Mouse (Mus musculus): ENCODE measurements around the gene Ctf1. TPM values are rescaled to one million over a fixed set of nuclear protein-coding genes. Genes with fewer than 3 reads are reported as not detected.

The Ctf1 gene
- 19.6 and 21.4 TPM in 2 replicates for polyA plus RNA-seq (2014; fragmentation: Nextera tagmentation; extraction: Ambion mirVana)

DNA sequence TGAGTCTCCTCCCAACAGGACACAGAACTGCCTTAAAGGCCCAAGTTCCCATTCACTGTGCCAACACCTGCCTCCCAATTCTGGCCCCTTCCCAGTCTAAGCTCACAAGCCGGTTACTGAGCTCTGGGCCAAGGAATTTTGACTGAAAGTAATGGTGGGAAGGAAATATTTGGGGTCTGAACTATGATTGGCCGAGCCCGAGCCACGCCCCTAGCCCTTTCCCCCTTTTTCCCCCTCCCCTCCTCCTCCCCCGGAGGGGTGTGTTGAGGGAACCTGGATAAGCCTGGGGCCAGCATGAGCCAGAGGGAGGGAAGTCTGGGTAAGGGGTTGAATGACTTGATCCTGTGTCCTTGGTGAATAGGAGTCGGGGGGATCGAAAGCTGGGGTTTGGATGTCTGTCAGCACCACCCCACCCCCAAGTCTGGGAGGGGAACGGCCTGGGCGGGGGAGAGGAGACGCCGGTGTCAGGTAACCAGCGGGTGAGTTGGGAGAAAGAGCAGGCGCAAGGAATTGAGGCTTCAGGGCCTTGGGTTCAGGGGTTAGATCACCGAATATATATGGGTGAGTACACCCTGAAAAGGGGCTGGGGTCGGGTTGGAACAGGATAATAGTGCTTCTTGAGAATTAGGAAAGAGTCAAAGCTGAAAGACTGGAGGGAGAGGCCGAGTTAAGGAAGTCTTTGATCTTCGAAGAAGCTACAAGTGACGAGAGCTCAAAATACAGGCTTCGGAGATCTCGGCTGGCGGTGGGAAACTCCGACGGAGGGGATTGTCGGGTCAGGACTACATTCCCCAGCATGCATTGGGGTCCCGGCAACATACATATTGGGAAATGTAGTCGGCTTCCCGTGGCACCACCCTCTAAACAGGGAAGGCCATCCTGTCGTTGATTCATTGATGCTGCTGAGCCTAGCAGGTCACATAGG lies at the start of gene Ctf1:
Gene Ctf1 (plus strand): TSS at position 276 of the 925 bp plus-strand sequence.
- under 1% methylated on average over 28 of the region's 28 CpGs for WGBS
- DNase-seq (ENCODE audit: low spot score) = peak; percentile 90
- no peaks in the 10 kb centered on the region for H3K36me3 ChIP-seq (ENCODE audit: control insufficient read depth, insufficient read depth, low read length)
- peak; percentile 75 for ATAC-seq (ENCODE audit: insufficient number of reproducible peaks, low FRiP score, low TSS enrichment, low read depth)
- no peaks in the 10 kb centered on the region for H3K9me3 ChIP-seq (ENCODE audit: control insufficient read depth, low read length)
- peak within 1 kb of the TSS; percentile 66 for H3K9ac ChIP-seq (ENCODE audit: low read length)
- peaks cover 24% of the 10 kb centered on the region for H3K4me1 ChIP-seq (ENCODE audit: control insufficient read depth, insufficient read depth, low read length)
- peak within 1 kb of the TSS; percentile 85 for H3K27ac ChIP-seq (replicated peaks; ENCODE audit: low read depth, low read length)
- peak within 1 kb of the TSS; percentile 64 for H3K4me2 ChIP-seq (ENCODE audit: low read depth, severe bottlenecking)
- no peaks in the 10 kb centered on the region for H3K27me3 ChIP-seq (ENCODE audit: control insufficient read depth, insufficient read depth, low read length)
- peak within 1 kb of the TSS; percentile 39 for H3K4me3 ChIP-seq (ENCODE audit: low read depth, low read length)

DNA sequence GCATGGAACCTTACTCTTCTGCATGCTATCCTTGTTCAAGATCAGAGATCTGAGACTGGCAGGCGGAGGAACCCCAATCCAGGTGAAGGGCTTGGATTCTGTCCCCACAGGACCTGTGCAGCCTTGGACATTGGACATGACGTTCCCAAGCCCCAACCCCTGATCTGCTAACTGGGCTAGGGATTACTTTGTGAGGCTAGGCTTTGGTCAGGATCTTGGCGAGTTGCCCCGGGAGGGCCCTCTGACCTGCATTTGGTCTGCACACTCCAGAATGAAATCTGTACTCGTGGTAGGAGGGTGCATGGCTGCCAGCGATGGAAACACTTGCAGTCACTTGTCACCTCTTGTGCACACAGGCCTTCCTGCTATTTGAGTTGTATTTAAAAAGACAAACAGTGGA lies 49.6 kb upstream of the Ctf1 start:
- Histone ChIP-seq H3K27ac (replicated peaks; ENCODE audit: low read depth, low read length) (no peak overlapping the region), H3K4me3 (ENCODE audit: low read depth, low read length) (no peak overlapping the region), H3K4me2 (ENCODE audit: low read depth, severe bottlenecking) (no peak overlapping the region), H3K36me3 (ENCODE audit: control insufficient read depth, insufficient read depth, low read length) (peaks cover 5% of the 10 kb centered on the region; the same call in 1 of the 2 replicates), H3K4me1 (ENCODE audit: control insufficient read depth, insufficient read depth, low read length) (no peaks in the 10 kb centered on the region), H3K27me3 (ENCODE audit: control insufficient read depth, insufficient read depth, low read length) (no peaks in the 10 kb centered on the region), H3K9me3 (ENCODE audit: control insufficient read depth, low read length) (no peaks in the 10 kb centered on the region), H3K9ac (ENCODE audit: low read length) (no peak overlapping the region)
- ATAC-seq (ENCODE audit: insufficient number of reproducible peaks, low FRiP score, low TSS enrichment, low read depth) (no peak), DNase-seq (ENCODE audit: low spot score) (no peak)
- 88% methylated on average over 6 of the region's 6 CpGs for WGBS

DNA sequence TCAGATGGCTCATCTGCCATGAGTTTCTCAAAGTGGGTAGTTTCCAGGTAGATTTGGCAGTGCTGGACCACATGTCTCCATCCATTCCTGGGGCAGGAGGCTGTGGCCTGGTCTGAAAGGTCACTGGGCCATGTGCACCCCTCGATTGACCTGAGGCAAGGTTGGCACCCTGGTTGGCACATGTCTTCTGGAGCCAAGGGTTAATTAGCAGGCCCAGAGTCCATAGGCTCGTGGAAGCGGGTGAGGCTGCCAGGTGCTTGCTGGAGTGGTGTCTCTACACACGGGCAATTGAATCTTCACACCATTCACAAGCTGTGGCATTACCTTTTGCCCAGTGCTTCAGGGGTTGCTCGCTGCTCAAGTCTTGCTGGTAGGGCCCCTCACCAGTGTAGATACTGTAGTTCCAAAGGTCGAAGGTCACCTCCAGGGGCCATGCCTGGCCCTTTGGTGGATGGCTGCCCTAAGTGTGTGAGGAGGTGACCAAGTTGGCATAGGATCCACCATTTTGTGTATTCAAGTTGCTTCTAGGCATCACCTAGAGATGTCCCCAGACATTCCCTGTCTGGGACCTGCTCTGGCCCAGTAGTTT lies 46.4 kb upstream of the Ctf1 start:
- no peak for ATAC-seq (ENCODE audit: insufficient number of reproducible peaks, low FRiP score, low TSS enrichment, low read depth)
- Histone ChIP-seq H3K36me3 (ENCODE audit: control insufficient read depth, insufficient read depth, low read length) (peaks cover 6% of the 10 kb centered on the region; the same call in 1 of the 2 replicates), H3K27me3 (ENCODE audit: control insufficient read depth, insufficient read depth, low read length) (no peaks in the 10 kb centered on the region), H3K4me3 (ENCODE audit: low read depth, low read length) (no peak overlapping the region), H3K27ac (replicated peaks; ENCODE audit: low read depth, low read length) (no peak overlapping the region), H3K4me1 (ENCODE audit: control insufficient read depth, insufficient read depth, low read length) (no peaks in the 10 kb centered on the region), H3K9ac (ENCODE audit: low read length) (no peak overlapping the region), H3K9me3 (ENCODE audit: control insufficient read depth, low read length) (no peaks in the 10 kb centered on the region), H3K4me2 (ENCODE audit: low read depth, severe bottlenecking) (no peak overlapping the region)
- DNase-seq (ENCODE audit: low spot score) = no peak
- WGBS = 95% methylated on average over 6 of the region's 6 CpGs

DNA sequence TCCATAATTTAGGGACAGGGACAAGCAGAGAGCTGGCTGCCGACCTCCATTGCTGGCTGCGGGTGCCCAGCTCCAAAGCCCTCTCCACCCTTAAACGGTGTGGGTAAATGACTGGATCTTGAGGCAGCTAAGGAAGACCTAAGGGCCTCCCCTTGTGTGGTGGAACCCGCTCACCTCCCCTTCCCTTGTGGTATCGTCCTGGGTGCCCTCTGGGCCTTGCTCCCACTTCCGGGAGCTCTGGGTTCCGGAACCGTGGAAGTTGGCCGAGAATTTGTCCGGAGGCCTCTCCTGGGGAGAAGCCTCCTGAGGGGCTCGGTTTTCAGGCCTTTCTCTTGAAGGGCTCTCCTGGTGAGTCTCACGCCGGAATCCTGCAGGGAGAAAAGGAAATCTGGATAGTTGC lies 45.9 kb upstream of the Ctf1 start:
- ATAC-seq (ENCODE audit: insufficient number of reproducible peaks, low FRiP score, low TSS enrichment, low read depth) = no peak
- H3K27me3 ChIP-seq (ENCODE audit: control insufficient read depth, insufficient read depth, low read length) = no peaks in the 10 kb centered on the region
- no peak overlapping the region for H3K27ac ChIP-seq (replicated peaks; ENCODE audit: low read depth, low read length)
- H3K4me2 ChIP-seq (ENCODE audit: low read depth, severe bottlenecking) = no peak overlapping the region
- H3K4me3 ChIP-seq (ENCODE audit: low read depth, low read length) = no peak overlapping the region
- peaks cover 6% of the 10 kb centered on the region; the same call in 1 of the 2 replicates for H3K36me3 ChIP-seq (ENCODE audit: control insufficient read depth, insufficient read depth, low read length)
- no peaks in the 10 kb centered on the region for H3K4me1 ChIP-seq (ENCODE audit: control insufficient read depth, insufficient read depth, low read length)
- 92% methylated on average over 13 of the region's 13 CpGs for WGBS
- no peak overlapping the region for H3K9ac ChIP-seq (ENCODE audit: low read length)
- no peaks in the 10 kb centered on the region for H3K9me3 ChIP-seq (ENCODE audit: control insufficient read depth, low read length)
- DNase-seq (ENCODE audit: low spot score) = no peak

DNA sequence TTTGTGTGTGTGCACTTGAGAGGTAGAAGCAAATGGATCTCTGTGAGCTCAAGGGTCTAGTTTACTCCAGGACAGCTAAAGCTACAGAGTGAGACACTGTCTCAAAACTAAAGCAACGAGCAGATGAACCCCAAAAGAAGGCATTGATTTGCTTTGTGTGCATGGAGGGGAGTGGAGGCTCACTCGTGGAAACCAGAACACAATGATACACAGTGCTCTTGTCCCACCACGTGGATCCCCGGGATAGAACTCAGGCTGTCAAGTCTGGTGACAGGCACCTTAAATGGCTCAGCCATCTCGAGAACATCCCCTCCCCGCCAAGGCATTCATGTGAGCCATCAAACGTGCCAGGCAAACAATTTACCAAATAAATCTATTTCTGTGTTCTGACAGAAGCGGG lies 45.4 kb upstream of the Ctf1 start:
- Histone ChIP-seq H3K27me3 (ENCODE audit: control insufficient read depth, insufficient read depth, low read length) (no peaks in the 10 kb centered on the region), H3K9me3 (ENCODE audit: control insufficient read depth, low read length) (no peaks in the 10 kb centered on the region), H3K4me3 (ENCODE audit: low read depth, low read length) (no peak overlapping the region), H3K4me1 (ENCODE audit: control insufficient read depth, insufficient read depth, low read length) (no peaks in the 10 kb centered on the region), H3K9ac (ENCODE audit: low read length) (no peak overlapping the region), H3K36me3 (ENCODE audit: control insufficient read depth, insufficient read depth, low read length) (peaks cover 6% of the 10 kb centered on the region; the same call in 1 of the 2 replicates), H3K4me2 (ENCODE audit: low read depth, severe bottlenecking) (no peak overlapping the region), H3K27ac (replicated peaks; ENCODE audit: low read depth, low read length) (no peak overlapping the region)
- DNase-seq (ENCODE audit: low spot score) (no peak), ATAC-seq (ENCODE audit: insufficient number of reproducible peaks, low FRiP score, low TSS enrichment, low read depth) (no peak)
- 81% methylated on average over 8 of the region's 8 CpGs for WGBS

DNA sequence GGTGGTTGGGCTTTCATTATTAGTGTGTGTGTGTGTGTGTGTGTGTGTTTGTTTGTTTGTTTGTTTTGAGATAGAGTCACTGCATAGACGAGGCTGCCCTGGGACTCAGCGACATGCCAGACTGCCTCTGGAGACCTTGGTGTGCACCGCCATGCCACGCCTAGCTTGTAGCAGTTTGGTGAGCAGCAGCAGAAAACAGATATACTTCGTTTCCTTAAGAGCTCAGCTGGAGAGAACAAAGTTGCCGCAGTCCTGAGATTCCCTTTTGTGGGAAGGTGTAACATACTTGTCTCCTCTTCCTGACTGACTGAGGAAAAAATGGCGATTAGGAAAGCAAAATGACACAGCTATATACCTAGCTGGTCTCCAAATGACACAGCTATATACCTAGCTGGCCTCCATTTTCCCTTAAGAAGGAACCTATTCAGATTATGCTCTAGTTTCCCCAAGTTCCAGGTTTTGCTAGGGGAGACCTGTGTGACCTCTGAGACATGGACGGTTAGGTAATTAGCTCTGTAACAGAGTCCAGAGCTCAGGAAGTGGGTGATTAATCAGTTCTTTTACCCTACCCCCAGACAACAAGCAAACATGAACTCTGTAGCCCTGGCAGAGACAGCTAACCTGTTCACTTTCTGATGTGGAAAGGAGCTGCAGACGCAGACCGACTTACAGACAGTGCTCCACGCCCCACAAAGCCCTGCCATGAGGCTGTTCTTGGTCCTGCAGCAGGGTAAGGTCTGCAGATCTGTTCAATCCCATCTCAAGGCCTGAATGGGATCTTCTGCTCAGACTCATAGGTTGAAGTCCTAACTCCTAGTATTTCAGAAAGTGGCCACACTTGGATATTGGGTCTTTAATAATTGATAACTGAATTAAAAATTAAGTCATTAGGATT lies 40.4 kb upstream of the Ctf1 start:
- no peak overlapping the region; the same call in 1 of the 2 replicates for H3K9ac ChIP-seq (ENCODE audit: low read length)
- no peak overlapping the region for H3K4me3 ChIP-seq (ENCODE audit: low read depth, low read length)
- no peaks in the 10 kb centered on the region for H3K27me3 ChIP-seq (ENCODE audit: control insufficient read depth, insufficient read depth, low read length)
- H3K27ac ChIP-seq (replicated peaks; ENCODE audit: low read depth, low read length) = no peak overlapping the region
- 0 out of 2 replicates have a peak, but pooled peaks cover 2% of the 10 kb centered on the region for H3K36me3 ChIP-seq (ENCODE audit: control insufficient read depth, insufficient read depth, low read length)
- DNase-seq (ENCODE audit: low spot score) = no peak
- H3K4me1 ChIP-seq (ENCODE audit: control insufficient read depth, insufficient read depth, low read length) = no peaks in the 10 kb centered on the region
- H3K9me3 ChIP-seq (ENCODE audit: control insufficient read depth, low read length) = no peaks in the 10 kb centered on the region
- no peak for ATAC-seq (ENCODE audit: insufficient number of reproducible peaks, low FRiP score, low TSS enrichment, low read depth)
- 57% methylated on average over 11 of the region's 11 CpGs for WGBS
- no peak overlapping the region for H3K4me2 ChIP-seq (ENCODE audit: low read depth, severe bottlenecking)

DNA sequence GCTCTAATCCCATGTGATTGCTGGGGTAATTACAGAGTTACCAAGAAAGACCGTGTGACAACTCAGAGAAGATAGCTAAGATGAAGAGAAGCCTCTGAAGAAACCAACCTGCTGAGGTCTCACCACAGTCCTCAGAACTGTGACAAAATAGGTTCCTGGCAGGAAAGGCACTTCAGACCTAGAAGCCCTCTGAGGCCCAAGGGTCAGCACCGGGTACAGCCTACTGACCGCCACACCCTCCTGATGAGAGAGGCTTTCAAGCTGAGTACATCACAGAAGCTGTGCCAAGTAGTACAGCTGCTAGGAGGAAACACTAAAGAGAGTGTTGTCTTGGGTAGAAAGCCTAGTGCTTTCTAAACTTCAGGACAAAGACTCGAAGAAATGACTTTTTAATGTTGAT lies 39.8 kb upstream of the Ctf1 start:
- 71% methylated on average over 4 of the region's 4 CpGs for WGBS
- no peak overlapping the region for H3K27ac ChIP-seq (replicated peaks; ENCODE audit: low read depth, low read length)
- no peak for ATAC-seq (ENCODE audit: insufficient number of reproducible peaks, low FRiP score, low TSS enrichment, low read depth)

DNA sequence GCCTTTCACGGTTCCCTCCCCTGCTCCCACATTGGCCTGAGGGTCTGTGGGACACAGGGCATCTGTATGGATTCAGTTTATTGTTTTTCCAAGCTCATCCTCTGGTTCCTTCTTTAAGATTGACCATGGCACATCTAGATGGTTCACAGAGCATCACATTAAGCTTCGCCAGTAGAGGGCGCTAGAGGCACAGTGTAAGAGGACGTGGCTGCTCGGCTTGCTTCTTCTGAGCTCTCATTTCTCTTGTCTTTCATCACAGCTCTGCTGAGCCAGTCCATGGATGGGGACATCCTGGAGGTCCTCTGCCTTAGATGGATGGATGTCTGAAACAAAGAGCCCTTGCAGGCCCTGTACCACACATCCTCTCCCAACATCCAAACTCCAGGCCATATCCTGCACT lies 37.6 kb upstream of the Ctf1 start:
- ATAC-seq (ENCODE audit: insufficient number of reproducible peaks, low FRiP score, low TSS enrichment, low read depth) (peak; percentile 57), DNase-seq (ENCODE audit: low spot score) (peak; percentile 90)
- Histone ChIP-seq H3K27ac (replicated peaks; ENCODE audit: low read depth, low read length) (no peak overlapping the region; the same call in 1 of the 2 replicates), H3K4me3 (ENCODE audit: low read depth, low read length) (no peak overlapping the region), H3K9me3 (ENCODE audit: control insufficient read depth, low read length) (no peaks in the 10 kb centered on the region), H3K27me3 (ENCODE audit: control insufficient read depth, insufficient read depth, low read length) (no peaks in the 10 kb centered on the region), H3K36me3 (ENCODE audit: control insufficient read depth, insufficient read depth, low read length) (no peaks in the 10 kb centered on the region), H3K9ac (ENCODE audit: low read length) (no peak overlapping the region), H3K4me1 (ENCODE audit: control insufficient read depth, insufficient read depth, low read length) (no peaks in the 10 kb centered on the region), H3K4me2 (ENCODE audit: low read depth, severe bottlenecking) (no peak overlapping the region)
- 4% methylated on average over 5 of the region's 5 CpGs for WGBS

More for the DNA sequence above, 39.8 kb upstream of the Ctf1 start:
- no peaks in the 10 kb centered on the region for H3K4me1 ChIP-seq (ENCODE audit: control insufficient read depth, insufficient read depth, low read length)
- no peaks in the 10 kb centered on the region for H3K27me3 ChIP-seq (ENCODE audit: control insufficient read depth, insufficient read depth, low read length)
- no peaks in the 10 kb centered on the region for H3K9me3 ChIP-seq (ENCODE audit: control insufficient read depth, low read length)
- no peak overlapping the region for H3K4me3 ChIP-seq (ENCODE audit: low read depth, low read length)
- H3K36me3 ChIP-seq (ENCODE audit: control insufficient read depth, insufficient read depth, low read length) = 0 out of 2 replicates have a peak, but pooled peaks cover 2% of the 10 kb centered on the region
- H3K4me2 ChIP-seq (ENCODE audit: low read depth, severe bottlenecking) = no peak overlapping the region
- DNase-seq (ENCODE audit: low spot score) = no peak
- H3K9ac ChIP-seq (ENCODE audit: low read length) = no peak overlapping the region
